Mouse (Mus musculus) brown adipose tissue, adult 24 weeks (tissue): Measurements from ENCODE around the gene Vwa8. TPM values are rescaled to one million over a fixed set of nuclear protein-coding genes. Genes with fewer than 3 reads are reported as not detected.
"Not testable (repeated sequence)": the region's sequence is repeated elsewhere in the genome, so short reads cannot be mapped to it uniquely, and the experiment has no call there.

Experiments
- H3K27ac ChIP-seq: fragments of 200-500 bp; replicated peaks from 2 replicates; pipeline ENCODE4 v1.5.1; 2012; ENCODE audit warnings: low read depth, mild to moderate bottlenecking, low read length
- H3K4me1 ChIP-seq: fragments of 200-500 bp; 2 replicates; pipeline ENCODE4 v1.6.1; 2012; ENCODE audit warnings: low read length, mixed read lengths; ENCODE audit not compliant: control insufficient read depth, insufficient read depth, insufficient read length
- H3K4me3 ChIP-seq: fragments of 200-500 bp; 2 replicates; pipeline ENCODE4 v1.5.1; 2012; ENCODE audit warnings: low read depth, mild to moderate bottlenecking, low read length, moderate library complexity; ENCODE audit not compliant: insufficient read depth
- polyA plus RNA-seq: library from polyadenylated mRNA; stranded (reverse); fragments of >200 nt; gene quantifications from 2 replicates; pipeline ENCODE4 v1.2.4, GENCODE M21; 2012; ENCODE audit not compliant: missing spikeins, insufficient read depth, insufficient read length

Vwa8 gene
- polyA plus RNA-seq, 1 experiment: 195 TPM

- no peak overlapping the region for H3K27ac ChIP-seq
- peaks cover 3% of the 10 kb centered on the region; the same call in 1 of the 2 replicates for H3K4me1 ChIP-seq
- H3K4me3 ChIP-seq: no peak overlapping the region
Measured at GRCm38 (mm10) chr14:78984296-78984695, 135.4 kb downstream of the Vwa8 start.

GRCm38 (mm10) chr14:78987543-78987942, 138.7 kb downstream of the Vwa8 start:
- Histone ChIP-seq H3K27ac (no peak overlapping the region), H3K4me1 (peaks cover 5% of the 10 kb centered on the region), H3K4me3 (no peak overlapping the region)

GRCm38 (mm10) chr14:78992456-78992855, 143.6 kb downstream of the Vwa8 start:
- Histone ChIP-seq H3K27ac (peak overlapping the region; percentile 15), H3K4me3 (no peak overlapping the region), H3K4me1 (peaks cover 6% of the 10 kb centered on the region)

- H3K4me3 ChIP-seq: no peak overlapping the region
- no peak overlapping the region for H3K27ac ChIP-seq
- peaks cover 5% of the 10 kb centered on the region for H3K4me1 ChIP-seq
Measured at GRCm38 (mm10) chr14:78993515-78993914, 144.7 kb downstream of the Vwa8 start.

GRCm38 (mm10) chr14:78996359-78996758, 147.5 kb downstream of the Vwa8 start:
- Histone ChIP-seq H3K4me1 (peaks cover 5% of the 10 kb centered on the region), H3K4me3 (no peak overlapping the region), H3K27ac (no peak overlapping the region)

GRCm38 (mm10) chr14:79003576-79003975, 154.7 kb downstream of the Vwa8 start:
- H3K27ac ChIP-seq: no peak overlapping the region
- H3K4me1 ChIP-seq: no peaks in the 10 kb centered on the region
- no peak overlapping the region for H3K4me3 ChIP-seq

- H3K4me1 ChIP-seq, H3K4me3 ChIP-seq, H3K27ac ChIP-seq: not testable (repeated sequence)
Measured at GRCm38 (mm10) chr14:79017710-79018109, 168.9 kb downstream of the Vwa8 start.

GRCm38 (mm10) chr14:79018564-79018963, 169.7 kb downstream of the Vwa8 start:
- Histone ChIP-seq H3K4me3 (no peak overlapping the region), H3K4me1 (peaks cover 9% of the 10 kb centered on the region; the same call in 1 of the 2 replicates), H3K27ac (peak overlapping the region; percentile 29; the same call in 1 of the 2 replicates)

- H3K4me1 ChIP-seq: peaks cover 9% of the 10 kb centered on the region; the same call in 1 of the 2 replicates
- H3K4me3 ChIP-seq: no peak overlapping the region
- no peak overlapping the region for H3K27ac ChIP-seq
Measured at GRCm38 (mm10) chr14:79021725-79022124, 172.9 kb downstream of the Vwa8 start.

GRCm38 (mm10) chr14:79028996-79029575, 180.2 kb downstream of the Vwa8 start:
- H3K27ac ChIP-seq: no peak overlapping the region
- H3K4me3 ChIP-seq: no peak overlapping the region
- no peaks in the 10 kb centered on the region; the same call in 1 of the 2 replicates for H3K4me1 ChIP-seq

- Histone ChIP-seq H3K4me1 (no peaks in the 10 kb centered on the region; the same call in none of the 2 replicates), H3K4me3 (no peak overlapping the region), H3K27ac (no peak overlapping the region)
Measured at GRCm38 (mm10) chr14:79030715-79031114, 181.9 kb downstream of the Vwa8 start.

- Histone ChIP-seq H3K27ac (no peak overlapping the region), H3K4me1 (no peaks in the 10 kb centered on the region; the same call in none of the 2 replicates), H3K4me3 (no peak overlapping the region)
Measured at GRCm38 (mm10) chr14:79031230-79031740, 182.4 kb downstream of the Vwa8 start.

- Histone ChIP-seq H3K4me1 (no peaks in the 10 kb centered on the region; the same call in 1 of the 2 replicates), H3K27ac (no peak overlapping the region), H3K4me3 (no peak overlapping the region)
Measured at GRCm38 (mm10) chr14:79033396-79033795, 184.5 kb downstream of the Vwa8 start.

GRCm38 (mm10) chr14:79034511-79034913, 185.7 kb downstream of the Vwa8 start:
- no peaks in the 10 kb centered on the region; the same call in 1 of the 2 replicates for H3K4me1 ChIP-seq
- H3K4me3 ChIP-seq: no peak overlapping the region
- peak overlapping the region; percentile 73 for H3K27ac ChIP-seq

- H3K4me1 ChIP-seq: no peaks in the 10 kb centered on the region; the same call in 1 of the 2 replicates
- no peak overlapping the region for H3K27ac ChIP-seq
- H3K4me3 ChIP-seq: no peak overlapping the region
Measured at GRCm38 (mm10) chr14:79035575-79035974, 186.7 kb downstream of the Vwa8 start.

GRCm38 (mm10) chr14:79047186-79047585, 198.3 kb downstream of the Vwa8 start:
- Histone ChIP-seq H3K4me1 (no peaks in the 10 kb centered on the region), H3K4me3 (no peak overlapping the region), H3K27ac (no peak overlapping the region)
